Mouse (Mus musculus) stomach, embryonic 16.5 days (tissue): ENCODE measurements at regions not wholly inside any gene's neighbourhood (a gene's known extent, or its start where the extent isn't known, plus 50 kb on each side); places are given as distances from the start of the nearest gene placed in this dataset.

ENCODE experiments used
- ATAC-seq: fragments of 200-750 bp; cut with Nextera tagmentation; 2 replicates; pipeline ENCODE4 v1.8.0; 2017; ENCODE audit warnings: moderate number of reproducible peaks, moderate TSS enrichment; ENCODE audit not compliant: insufficient read depth, low FRiP score
- H3K27ac ChIP-seq: fragments of 300-500 bp; sonication (generic); 2 replicates; pipeline ENCODE4 v1.5.1; 2014; ENCODE audit warnings: low read length
- H3K27me3 ChIP-seq: fragments of 300-500 bp; sonication (generic); 2 replicates; pipeline ENCODE4 v1.6.1; 2014; ENCODE audit warnings: low read length, control low read depth, mixed read lengths; ENCODE audit not compliant: control insufficient read depth, insufficient read depth
- H3K36me3 ChIP-seq: fragments of 300-500 bp; sonication (generic); 2 replicates; pipeline ENCODE4 v1.6.1; 2014; ENCODE audit warnings: low read length; ENCODE audit not compliant: control insufficient read depth, insufficient read depth
- H3K4me1 ChIP-seq: fragments of 300-500 bp; sonication (generic); 2 replicates; pipeline ENCODE4 v1.6.1; 2014; ENCODE audit warnings: low read length, control low read depth, mixed read lengths; ENCODE audit not compliant: control insufficient read depth, insufficient read depth
- H3K4me2 ChIP-seq: fragments of 300-500 bp; sonication (generic); 2 replicates; pipeline ENCODE4 v1.6.1; 2014; ENCODE audit warnings: low read depth, low read length, mixed read lengths
- H3K4me3 ChIP-seq: fragments of 300-500 bp; sonication (generic); replicated peaks from 2 replicates; pipeline ENCODE4 v1.5.1; 2014; ENCODE audit warnings: mild to moderate bottlenecking, low read length
- H3K9ac ChIP-seq: fragments of 300-500 bp; sonication (generic); 2 replicates; pipeline ENCODE4 v1.6.1; 2014; ENCODE audit warnings: low read length
- H3K9me3 ChIP-seq: fragments of 300-500 bp; sonication (generic); replicated peaks from 2 replicates; pipeline ENCODE4 v1.6.1; 2016; ENCODE audit warnings: low read length, control low read depth; ENCODE audit not compliant: control insufficient read depth
- WGBS: fragments of 180-500 bp; shearing (Covaris S2); extraction: QIAGEN DNeasy Blood & Tissue Kit; methylation state at CpG from one replicate; pipeline ENCODE4 v1.1.7; 2014; 5-methylcytosine and 5-hydroxymethylcytosine counted together

DNA sequence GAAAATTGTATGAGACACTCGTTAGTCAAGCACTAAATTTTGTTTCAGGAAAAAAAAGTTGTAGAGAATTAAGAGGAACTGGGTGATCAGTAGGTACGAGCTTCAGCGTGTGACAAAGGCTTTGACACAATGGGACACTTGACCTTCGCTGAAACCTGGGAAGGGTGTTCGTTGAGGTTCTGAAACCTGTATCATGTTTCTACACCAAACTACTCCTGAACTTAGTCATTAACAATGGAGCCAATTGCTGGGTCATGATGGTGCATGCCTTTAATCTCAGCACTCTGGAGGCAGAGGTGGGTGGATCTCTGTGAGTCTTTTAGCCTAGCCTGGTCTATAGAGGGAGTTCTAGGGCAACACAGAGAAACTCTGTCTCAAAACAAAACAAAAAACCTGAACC is 81.3 kb upstream of the Psmd7 start:
- no peak for ATAC-seq

GRCm38 (mm10) chr8:107671471-107671870 is 83.2 kb upstream of the Psmd7 start:
- H3K4me2 ChIP-seq = peak overlapping the region; percentile 21; the same call in 1 of the 2 replicates
- peaks cover 5% of the 10 kb centered on the region; the same call in 1 of the 2 replicates for H3K4me1 ChIP-seq
- WGBS = 32% methylated on average over 8 of the region's 8 CpGs
- H3K9ac ChIP-seq = no peak overlapping the region
- no peaks in the 10 kb centered on the region for H3K36me3 ChIP-seq
- no peaks in the 10 kb centered on the region for H3K27me3 ChIP-seq
- ATAC-seq = peak; percentile 64; the same call in 1 of the 2 replicates
- H3K9me3 ChIP-seq = no peaks in the 10 kb centered on the region
- H3K27ac ChIP-seq = no peak overlapping the region; the same call in 1 of the 2 replicates
- H3K4me3 ChIP-seq = no peak overlapping the region

More for the DNA sequence above, 81.3 kb upstream of the Psmd7 start:
- Histone ChIP-seq H3K4me3 (no peak overlapping the region), H3K4me2 (no peak overlapping the region), H3K27me3 (no peaks in the 10 kb centered on the region), H3K9me3 (no peaks in the 10 kb centered on the region), H3K36me3 (no peaks in the 10 kb centered on the region), H3K9ac (no peak overlapping the region), H3K4me1 (peaks cover 5% of the 10 kb centered on the region; the same call in 1 of the 2 replicates), H3K27ac (no peak overlapping the region)
- WGBS = 90% methylated on average over 5 of the region's 5 CpGs

GRCm38 (mm10) chr8:107672691-107673090 is 84.4 kb upstream of the Psmd7 start:
- no peaks in the 10 kb centered on the region for H3K9me3 ChIP-seq
- H3K4me3 ChIP-seq = no peak overlapping the region
- H3K4me1 ChIP-seq = peaks cover 5% of the 10 kb centered on the region; the same call in 1 of the 2 replicates
- H3K9ac ChIP-seq = no peak overlapping the region
- no peaks in the 10 kb centered on the region for H3K36me3 ChIP-seq
- H3K4me2 ChIP-seq = no peak overlapping the region
- WGBS = 89% methylated on average over 6 of the region's 6 CpGs
- no peaks in the 10 kb centered on the region for H3K27me3 ChIP-seq
- ATAC-seq = no peak
- no peak overlapping the region for H3K27ac ChIP-seq

DNA sequence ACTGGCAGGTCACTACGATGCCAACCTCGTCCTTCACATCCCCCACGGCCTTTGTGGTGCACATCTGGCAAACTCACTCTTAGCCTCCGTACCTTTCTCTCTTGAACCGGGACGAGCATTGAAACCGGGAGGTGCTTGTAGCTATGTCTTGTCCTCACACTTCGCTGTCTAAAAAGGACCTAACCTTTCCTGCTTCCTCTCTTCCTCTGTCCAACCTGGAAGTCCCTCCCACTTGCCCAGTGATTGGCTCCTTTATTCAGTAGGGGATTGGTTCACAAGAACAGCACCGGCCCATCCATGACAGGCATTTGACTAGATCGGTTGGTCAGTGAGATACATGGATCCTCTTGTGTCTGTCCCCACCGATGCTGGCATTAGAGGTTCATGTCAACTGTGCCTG is 93.8 kb upstream of the Psmd7 start:
- ATAC-seq = no peak
- WGBS = 87% methylated on average over 11 of the region's 11 CpGs

GRCm38 (mm10) chr8:107684721-107685691 is 96.7 kb upstream of the Psmd7 start:
- H3K9me3 ChIP-seq = no peaks in the 10 kb centered on the region
- no peak for ATAC-seq
- WGBS = 54% methylated on average over 29 of the region's 29 CpGs
- H3K4me2 ChIP-seq = peak overlapping the region; percentile 25
- H3K27ac ChIP-seq = peak overlapping the region; percentile 24; the same call in 1 of the 2 replicates
- no peak overlapping the region for H3K9ac ChIP-seq
- no peaks in the 10 kb centered on the region for H3K36me3 ChIP-seq
- no peaks in the 10 kb centered on the region for H3K27me3 ChIP-seq
- H3K4me1 ChIP-seq = peaks cover 3% of the 10 kb centered on the region; the same call in 1 of the 2 replicates
- H3K4me3 ChIP-seq = no peak overlapping the region

More for the DNA sequence above, 93.8 kb upstream of the Psmd7 start:
- H3K27me3 ChIP-seq = no peaks in the 10 kb centered on the region
- no peaks in the 10 kb centered on the region for H3K9me3 ChIP-seq
- no peak overlapping the region for H3K4me3 ChIP-seq
- no peaks in the 10 kb centered on the region for H3K36me3 ChIP-seq
- no peak overlapping the region for H3K4me2 ChIP-seq
- H3K27ac ChIP-seq = no peak overlapping the region
- H3K4me1 ChIP-seq = 0 out of 2 replicates have a peak, but pooled peaks cover 3% of the 10 kb centered on the region
- no peak overlapping the region for H3K9ac ChIP-seq

DNA sequence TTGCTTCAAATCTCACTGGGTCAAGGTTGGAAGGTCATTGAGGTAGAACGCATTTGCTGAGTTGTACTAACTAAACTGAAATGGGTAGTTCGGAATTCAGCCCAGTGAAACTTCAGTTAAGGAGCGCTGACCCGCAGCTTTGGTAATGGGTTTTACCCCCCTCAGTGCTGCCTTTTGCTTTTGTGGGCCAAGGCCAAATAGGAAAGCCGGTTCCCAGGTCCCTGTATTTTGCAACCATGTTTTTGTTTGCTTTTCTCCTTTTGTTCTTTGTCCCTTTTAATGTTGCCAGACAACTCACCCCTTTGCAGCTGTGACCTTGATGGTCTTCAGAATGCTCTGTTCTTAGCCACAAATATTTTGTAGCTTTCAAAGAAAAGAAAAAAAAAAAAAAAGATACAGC is 98.7 kb upstream of the Psmd7 start:
- H3K27ac ChIP-seq = no peak overlapping the region
- no peak overlapping the region for H3K9ac ChIP-seq
- no peak overlapping the region for H3K4me2 ChIP-seq
- no peaks in the 10 kb centered on the region for H3K9me3 ChIP-seq
- H3K27me3 ChIP-seq = no peaks in the 10 kb centered on the region
- H3K36me3 ChIP-seq = no peaks in the 10 kb centered on the region
- H3K4me3 ChIP-seq = no peak overlapping the region
- no peak for ATAC-seq
- WGBS = 70% methylated on average over 5 of the region's 5 CpGs
- H3K4me1 ChIP-seq = peaks cover 3% of the 10 kb centered on the region; the same call in 1 of the 2 replicates

DNA sequence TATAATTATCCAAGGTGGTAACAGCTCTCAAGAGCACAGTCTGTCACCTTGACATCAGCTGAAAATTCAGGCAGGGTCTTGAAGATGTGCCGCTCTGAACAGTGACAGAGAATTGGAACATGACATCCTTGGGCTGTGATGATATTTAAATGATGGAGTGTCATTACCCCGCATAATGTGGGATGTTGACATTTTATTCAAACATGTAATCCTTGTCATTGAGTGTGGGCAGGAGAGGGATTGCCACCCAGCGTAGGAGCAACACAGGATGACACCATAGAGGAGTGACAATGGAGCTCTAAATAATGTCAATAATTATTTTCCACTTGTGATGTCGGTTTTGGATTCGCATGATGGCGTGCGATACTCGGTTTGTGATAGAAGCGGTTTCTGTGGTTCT is 99.3 kb upstream of the Psmd7 start:
- no peak overlapping the region for H3K9ac ChIP-seq
- H3K36me3 ChIP-seq = no peaks in the 10 kb centered on the region
- peaks cover 3% of the 10 kb centered on the region; the same call in 1 of the 2 replicates for H3K4me1 ChIP-seq
- H3K27me3 ChIP-seq = no peaks in the 10 kb centered on the region
- ATAC-seq = no peak
- H3K9me3 ChIP-seq = no peaks in the 10 kb centered on the region
- H3K4me3 ChIP-seq = no peak overlapping the region
- no peak overlapping the region for H3K27ac ChIP-seq
- 90% methylated on average over 9 of the region's 9 CpGs for WGBS
- no peak overlapping the region for H3K4me2 ChIP-seq

- no peaks in the 10 kb centered on the region for H3K27me3 ChIP-seq
- H3K9ac ChIP-seq = no peak overlapping the region
- H3K36me3 ChIP-seq = no peaks in the 10 kb centered on the region
- 63% methylated on average over 10 of the region's 10 CpGs for WGBS
- no peak overlapping the region for H3K4me3 ChIP-seq
- H3K27ac ChIP-seq = peak overlapping the region; percentile 72
- ATAC-seq = peak; percentile 76
- H3K9me3 ChIP-seq = no peaks in the 10 kb centered on the region
- no peak overlapping the region for H3K4me2 ChIP-seq
- H3K4me1 ChIP-seq = peaks cover 3% of the 10 kb centered on the region; the same call in 1 of the 2 replicates
Measured at GRCm38 (mm10) chr8:107689020-107689419, 100.8 kb upstream of the Psmd7 start.

GRCm38 (mm10) chr8:107691251-107691650 is 103.0 kb upstream of the Psmd7 start:
- no peak for ATAC-seq
- Histone ChIP-seq H3K27ac (no peak overlapping the region), H3K4me3 (no peak overlapping the region), H3K9ac (no peak overlapping the region), H3K36me3 (no peaks in the 10 kb centered on the region), H3K4me1 (no peaks in the 10 kb centered on the region; the same call in none of the 2 replicates), H3K9me3 (no peaks in the 10 kb centered on the region), H3K27me3 (no peaks in the 10 kb centered on the region), H3K4me2 (no peak overlapping the region)
- WGBS = 87% methylated on average over 4 of the region's 4 CpGs
